Mouse (Mus musculus): ENCODE data around the gene Slc5a4a. TPM values are rescaled to one million over a fixed set of nuclear protein-coding genes. Genes with fewer than 3 reads are reported as not detected.

Slc5a4a gene
- polyA plus RNA-seq, 1 experiment from 2014 or later = not detected

DNA sequence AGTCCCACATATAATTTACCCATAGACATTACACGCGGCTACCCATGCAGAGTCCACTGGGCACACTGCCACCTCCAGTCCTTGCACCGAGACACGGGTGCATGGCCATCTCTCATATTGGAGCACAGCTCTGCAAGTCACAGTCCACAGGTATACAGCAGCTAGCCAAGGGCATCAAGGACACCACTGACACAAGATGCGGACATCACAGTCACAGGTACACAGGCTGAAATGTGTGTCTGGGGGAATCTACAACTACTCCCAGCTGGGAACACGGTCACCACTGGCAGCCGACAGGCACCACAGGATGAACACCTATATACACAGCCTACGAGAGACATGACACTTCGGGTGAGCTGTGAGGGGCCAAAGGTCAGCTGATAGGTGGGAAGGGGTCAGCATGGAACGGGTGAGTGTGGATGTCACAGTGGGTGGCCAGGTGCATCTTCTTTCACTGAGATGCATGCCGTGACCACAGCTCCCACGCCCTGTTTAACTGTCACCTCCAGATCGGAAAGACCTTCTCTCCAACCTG is 60.1 kb downstream of the Slc5a4a start:
- Histone ChIP-seq H3K36me3 (ENCODE audit: control insufficient read depth, insufficient read depth, low read length) (peaks cover 4% of the 10 kb centered on the region; the same call in 1 of the 2 replicates), H3K4me2 (ENCODE audit: low read depth, low read length) (no peak overlapping the region), H3K4me1 (ENCODE audit: control insufficient read depth, insufficient read depth, low read length) (no peaks in the 10 kb centered on the region; the same call in 1 of the 2 replicates), H3K9me3 (replicated peaks; ENCODE audit: control insufficient read depth, low read length) (no peaks in the 10 kb centered on the region), H3K9ac (ENCODE audit: low read length) (no peak overlapping the region), H3K27ac (ENCODE audit: low read length) (no peak overlapping the region), H3K27me3 (ENCODE audit: control insufficient read depth, insufficient read depth, low read length) (no peaks in the 10 kb centered on the region), H3K4me3 (replicated peaks; ENCODE audit: low read length) (no peak overlapping the region)
- 85% methylated on average over 13 of the region's 13 CpGs for WGBS
- ATAC-seq (ENCODE audit: insufficient read depth, low FRiP score) = no peak

- Histone ChIP-seq H3K27me3 (ENCODE audit: control insufficient read depth, insufficient read depth, low read length) (no peaks in the 10 kb centered on the region), H3K9me3 (replicated peaks; ENCODE audit: control insufficient read depth, low read length) (no peaks in the 10 kb centered on the region; the same call in 1 of the 2 replicates), H3K27ac (ENCODE audit: low read length) (no peak overlapping the region), H3K4me2 (ENCODE audit: low read depth, low read length) (no peak overlapping the region), H3K9ac (ENCODE audit: low read length) (no peak overlapping the region), H3K4me3 (replicated peaks; ENCODE audit: low read length) (no peak overlapping the region), H3K36me3 (ENCODE audit: control insufficient read depth, insufficient read depth, low read length) (peaks cover 12% of the 10 kb centered on the region; the same call in 1 of the 2 replicates), H3K4me1 (ENCODE audit: control insufficient read depth, insufficient read depth, low read length) (no peaks in the 10 kb centered on the region)
- 89% methylated on average over 8 of the region's 8 CpGs for WGBS
- no peak for ATAC-seq (ENCODE audit: insufficient read depth, low FRiP score)
Observed at GRCm38 (mm10) chr10:76209241-76209640, 62.0 kb downstream of the Slc5a4a start.

GRCm38 (mm10) chr10:76210806-76211205 is 63.6 kb downstream of the Slc5a4a start:
- H3K36me3 ChIP-seq (ENCODE audit: control insufficient read depth, insufficient read depth, low read length) = peaks cover 26% of the 10 kb centered on the region
- no peaks in the 10 kb centered on the region for H3K27me3 ChIP-seq (ENCODE audit: control insufficient read depth, insufficient read depth, low read length)
- ATAC-seq (ENCODE audit: insufficient read depth, low FRiP score) = no peak
- no peak overlapping the region for H3K4me3 ChIP-seq (replicated peaks; ENCODE audit: low read length)
- no peak overlapping the region for H3K4me2 ChIP-seq (ENCODE audit: low read depth, low read length)
- H3K27ac ChIP-seq (ENCODE audit: low read length) = no peak overlapping the region
- peaks cover 11% of the 10 kb centered on the region for H3K9me3 ChIP-seq (replicated peaks; ENCODE audit: control insufficient read depth, low read length)
- no peak overlapping the region for H3K9ac ChIP-seq (ENCODE audit: low read length)
- no peaks in the 10 kb centered on the region for H3K4me1 ChIP-seq (ENCODE audit: control insufficient read depth, insufficient read depth, low read length)
- 95% methylated on average over 7 of the region's 7 CpGs for WGBS

- H3K27ac ChIP-seq (ENCODE audit: low read length) = no peak overlapping the region
- H3K27me3 ChIP-seq (ENCODE audit: control insufficient read depth, insufficient read depth, low read length) = no peaks in the 10 kb centered on the region
- H3K9me3 ChIP-seq (replicated peaks; ENCODE audit: control insufficient read depth, low read length) = peaks cover 11% of the 10 kb centered on the region
- no peak for ATAC-seq (ENCODE audit: insufficient read depth, low FRiP score)
- no peak overlapping the region for H3K9ac ChIP-seq (ENCODE audit: low read length)
- H3K4me2 ChIP-seq (ENCODE audit: low read depth, low read length) = no peak overlapping the region
- WGBS = 88% methylated on average over 6 of the region's 6 CpGs
- H3K4me1 ChIP-seq (ENCODE audit: control insufficient read depth, insufficient read depth, low read length) = no peaks in the 10 kb centered on the region
- peaks cover 31% of the 10 kb centered on the region for H3K36me3 ChIP-seq (ENCODE audit: control insufficient read depth, insufficient read depth, low read length)
- H3K4me3 ChIP-seq (replicated peaks; ENCODE audit: low read length) = no peak overlapping the region
Observed at GRCm38 (mm10) chr10:76212121-76212520, 64.9 kb downstream of the Slc5a4a start.

GRCm38 (mm10) chr10:76214161-76214560 is 66.9 kb downstream of the Slc5a4a start:
- H3K27ac ChIP-seq (ENCODE audit: low read length) = no peak overlapping the region
- ATAC-seq (ENCODE audit: insufficient read depth, low FRiP score) = no peak
- no peaks in the 10 kb centered on the region for H3K4me1 ChIP-seq (ENCODE audit: control insufficient read depth, insufficient read depth, low read length)
- 89% methylated on average over 4 of the region's 4 CpGs for WGBS
- peaks cover 11% of the 10 kb centered on the region for H3K9me3 ChIP-seq (replicated peaks; ENCODE audit: control insufficient read depth, low read length)
- no peak overlapping the region for H3K9ac ChIP-seq (ENCODE audit: low read length)
- H3K4me3 ChIP-seq (replicated peaks; ENCODE audit: low read length) = no peak overlapping the region
- peaks cover 33% of the 10 kb centered on the region for H3K36me3 ChIP-seq (ENCODE audit: control insufficient read depth, insufficient read depth, low read length)
- H3K4me2 ChIP-seq (ENCODE audit: low read depth, low read length) = no peak overlapping the region
- H3K27me3 ChIP-seq (ENCODE audit: control insufficient read depth, insufficient read depth, low read length) = no peaks in the 10 kb centered on the region

GRCm38 (mm10) chr10:76217056-76217455 is 69.8 kb downstream of the Slc5a4a start:
- Histone ChIP-seq H3K27ac (ENCODE audit: low read length) (no peak overlapping the region), H3K9ac (ENCODE audit: low read length) (no peak overlapping the region), H3K4me1 (ENCODE audit: control insufficient read depth, insufficient read depth, low read length) (no peaks in the 10 kb centered on the region), H3K4me3 (replicated peaks; ENCODE audit: low read length) (no peak overlapping the region), H3K9me3 (replicated peaks; ENCODE audit: control insufficient read depth, low read length) (peaks cover 11% of the 10 kb centered on the region), H3K36me3 (ENCODE audit: control insufficient read depth, insufficient read depth, low read length) (peaks cover 36% of the 10 kb centered on the region), H3K27me3 (ENCODE audit: control insufficient read depth, insufficient read depth, low read length) (no peaks in the 10 kb centered on the region), H3K4me2 (ENCODE audit: low read depth, low read length) (no peak overlapping the region)
- no peak for ATAC-seq (ENCODE audit: insufficient read depth, low FRiP score)
- 96% methylated on average over 17 of the region's 17 CpGs for WGBS

GRCm38 (mm10) chr10:76218240-76218639 is 71.0 kb downstream of the Slc5a4a start:
- H3K4me3 ChIP-seq (replicated peaks; ENCODE audit: low read length) = no peak overlapping the region
- 74% methylated on average over 9 of the region's 9 CpGs for WGBS
- no peaks in the 10 kb centered on the region for H3K27me3 ChIP-seq (ENCODE audit: control insufficient read depth, insufficient read depth, low read length)
- no peaks in the 10 kb centered on the region for H3K4me1 ChIP-seq (ENCODE audit: control insufficient read depth, insufficient read depth, low read length)
- ATAC-seq (ENCODE audit: insufficient read depth, low FRiP score) = no peak
- H3K9me3 ChIP-seq (replicated peaks; ENCODE audit: control insufficient read depth, low read length) = peaks cover 11% of the 10 kb centered on the region
- H3K9ac ChIP-seq (ENCODE audit: low read length) = no peak overlapping the region
- peaks cover 36% of the 10 kb centered on the region for H3K36me3 ChIP-seq (ENCODE audit: control insufficient read depth, insufficient read depth, low read length)
- no peak overlapping the region for H3K4me2 ChIP-seq (ENCODE audit: low read depth, low read length)
- no peak overlapping the region for H3K27ac ChIP-seq (ENCODE audit: low read length)

DNA sequence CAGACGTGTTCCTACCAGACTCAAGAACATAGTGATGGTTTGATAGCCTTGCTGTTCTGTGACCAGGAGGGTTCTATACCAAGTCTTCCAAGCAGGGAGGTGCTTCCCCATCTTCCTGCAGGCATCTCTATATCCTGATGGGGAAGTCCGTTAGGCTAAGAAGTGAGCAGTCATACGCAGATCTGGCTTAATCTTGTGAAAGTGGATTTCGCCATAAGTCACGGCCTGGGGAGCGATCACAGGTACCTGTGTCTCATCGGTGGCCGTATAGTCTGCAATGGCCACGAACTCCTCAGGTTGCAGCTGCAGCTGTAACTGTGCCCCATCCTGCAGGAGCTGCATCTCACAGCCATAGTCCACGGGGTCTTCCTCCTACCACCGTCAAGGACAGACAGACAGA is 78.7 kb downstream of the Slc5a4a start:
- H3K27ac ChIP-seq (ENCODE audit: low read length) = no peak overlapping the region
- WGBS = 92% methylated on average over 11 of the region's 11 CpGs

DNA sequence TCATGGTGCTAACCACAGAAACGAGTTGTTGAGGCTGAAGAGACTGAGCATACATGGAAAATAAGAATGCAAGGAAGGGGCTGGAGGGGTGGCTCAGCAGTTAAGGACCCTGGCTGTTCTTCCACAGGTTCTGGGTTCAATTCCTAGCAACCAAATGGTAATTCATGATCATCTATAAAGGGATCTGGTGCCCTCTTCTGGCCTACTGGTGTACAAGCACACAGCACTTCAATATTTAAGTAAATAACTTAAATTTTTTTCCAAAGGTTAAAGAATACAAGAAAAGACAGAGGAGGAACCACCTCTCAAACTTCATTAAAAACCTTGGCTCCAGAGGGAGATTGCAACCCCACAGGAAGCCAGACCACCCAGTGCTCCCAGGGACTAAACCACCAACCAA is 82.4 kb downstream of the Slc5a4a start:
- no peak for ATAC-seq (ENCODE audit: insufficient read depth, low FRiP score)
- WGBS = 70% methylated on average over 1 of the region's 1 CpGs
- Histone ChIP-seq H3K4me1 (ENCODE audit: control insufficient read depth, insufficient read depth, low read length) (no peaks in the 10 kb centered on the region), H3K9ac (ENCODE audit: low read length) (no peak overlapping the region), H3K4me2 (ENCODE audit: low read depth, low read length) (no peak overlapping the region), H3K4me3 (replicated peaks; ENCODE audit: low read length) (no peak overlapping the region), H3K27me3 (ENCODE audit: control insufficient read depth, insufficient read depth, low read length) (no peaks in the 10 kb centered on the region), H3K9me3 (replicated peaks; ENCODE audit: control insufficient read depth, low read length) (no peaks in the 10 kb centered on the region), H3K36me3 (ENCODE audit: control insufficient read depth, insufficient read depth, low read length) (no peaks in the 10 kb centered on the region), H3K27ac (ENCODE audit: low read length) (no peak overlapping the region)

More for the DNA sequence above, 78.7 kb downstream of the Slc5a4a start:
- Histone ChIP-seq H3K9ac (ENCODE audit: low read length) (no peak overlapping the region), H3K9me3 (replicated peaks; ENCODE audit: control insufficient read depth, low read length) (no peaks in the 10 kb centered on the region), H3K4me1 (ENCODE audit: control insufficient read depth, insufficient read depth, low read length) (no peaks in the 10 kb centered on the region), H3K27me3 (ENCODE audit: control insufficient read depth, insufficient read depth, low read length) (no peaks in the 10 kb centered on the region), H3K36me3 (ENCODE audit: control insufficient read depth, insufficient read depth, low read length) (0 out of 2 replicates have a peak, but pooled peaks cover 7% of the 10 kb centered on the region), H3K4me2 (ENCODE audit: low read depth, low read length) (no peak overlapping the region), H3K4me3 (replicated peaks; ENCODE audit: low read length) (no peak overlapping the region)
- ATAC-seq (ENCODE audit: insufficient read depth, low FRiP score) = no peak
